Mouse (Mus musculus): ENCODE results near the gene Snd1. TPM values are rescaled to one million over a fixed set of nuclear protein-coding genes. Genes with fewer than 3 reads are reported as not detected.

Gene Snd1
- total RNA-seq, 1 experiment = 343 TPM

GRCm38 (mm10) chr6:28825894-28826293 is 351.0 kb downstream of the Snd1 start:
- Histone ChIP-seq H3K36me3 (ENCODE audit: control insufficient read depth, insufficient read depth, low read length, poor library complexity, severe bottlenecking) (no peaks in the 10 kb centered on the region; the same call in 1 of the 2 replicates), H3K4me1 (ENCODE audit: control insufficient read depth in 2 of 2, insufficient read depth in 2 of 2, low read length in 2 of 2, poor library complexity in 1 of 2) (peaks cover 0 to 4% of the 10 kb centered on the region in 2 experiments; a peak in 2 of 4 replicates), H3K4me3 (ENCODE audit: insufficient read depth in 1 of 2, low read depth in 1 of 2, low read length in 2 of 2, poor library complexity in 1 of 2, severe bottlenecking in 1 of 2) (no peak overlapping the region), H3K27ac (ENCODE audit: insufficient read depth, low read depth, low read length, poor library complexity, severe bottlenecking) (no peak overlapping the region), H3K9ac (ENCODE audit: insufficient read depth, low read depth, low read length, poor library complexity, severe bottlenecking) (no peak overlapping the region), H3K9me3 (ENCODE audit: control insufficient read depth, insufficient read depth, low read depth, low read length) (no peaks in the 10 kb centered on the region)
- in situ Hi-C loops (cut with MboI; ENCODE audit: low sequenced_read_pairs in 2 of 2, unreplicated experiment in 2 of 2) = no loop called here
- DNase-seq (ENCODE audit: low read depth, low spot score) = no peak
- TF ChIP-seq ZNF384 (IDR thresholded peaks at IDR 0.05; ENCODE audit: low read depth, low read length) (no peak), CHD2 (IDR thresholded peaks at IDR 0.05; ENCODE audit: low read depth, low read length) (no peak), MAFK (IDR thresholded peaks at IDR 0.05; ENCODE audit: insufficient read depth, low read depth, low read length) (no peak), HCFC1 (IDR thresholded peaks at IDR 0.05; ENCODE audit: borderline replicate concordance, insufficient read depth, low read length) (no peak), ZC3H11A (IDR thresholded peaks at IDR 0.05; ENCODE audit: borderline replicate concordance, low read depth, low read length) (no peak)

DNA sequence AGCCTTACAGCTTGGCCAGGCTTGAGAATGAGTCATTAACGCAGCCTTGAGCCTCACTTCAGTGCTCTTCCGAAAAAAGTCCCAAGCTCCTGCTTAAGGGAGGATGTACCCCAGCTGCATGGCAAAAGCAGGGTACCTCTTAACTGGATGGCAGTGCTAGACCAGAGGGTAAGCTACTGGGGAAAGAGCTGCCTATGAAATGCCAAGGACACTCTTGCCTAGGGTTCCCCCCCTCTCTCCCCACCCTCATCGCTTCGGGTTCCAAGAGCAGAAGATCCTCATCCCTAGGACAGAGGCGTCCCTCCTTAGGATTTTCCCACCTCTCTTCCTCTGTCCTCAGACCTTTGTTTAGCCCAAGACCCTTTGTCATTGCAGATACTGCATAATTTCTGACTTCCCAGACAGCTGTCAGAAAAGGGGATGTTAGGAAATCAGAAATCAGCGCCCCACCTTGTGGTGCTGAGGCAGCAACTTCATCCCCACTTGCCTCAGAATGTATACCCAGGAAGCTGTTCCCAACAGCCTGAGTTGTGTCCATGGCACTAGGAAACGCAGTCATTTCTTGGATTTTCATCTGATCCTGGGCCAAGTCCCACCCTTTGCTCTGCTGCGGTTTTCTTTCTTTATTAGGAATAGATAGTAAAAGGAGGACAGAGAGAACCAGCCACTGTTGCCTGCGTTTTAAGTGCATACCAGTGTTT is 351.9 kb downstream of the Snd1 start:
- DNase-seq (ENCODE audit: low read depth, low spot score) = no peak
- Histone ChIP-seq H3K27ac (ENCODE audit: insufficient read depth, low read depth, low read length, poor library complexity, severe bottlenecking) (no peak overlapping the region), H3K36me3 (ENCODE audit: control insufficient read depth, insufficient read depth, low read length, poor library complexity, severe bottlenecking) (no peaks in the 10 kb centered on the region; the same call in 1 of the 2 replicates), H3K4me1 (ENCODE audit: control insufficient read depth in 2 of 2, insufficient read depth in 2 of 2, low read length in 2 of 2, poor library complexity in 1 of 2) (peaks cover 0 to 8% of the 10 kb centered on the region in 2 experiments; a peak in 2 of 4 replicates), H3K4me3 (ENCODE audit: insufficient read depth in 1 of 2, low read depth in 1 of 2, low read length in 2 of 2, poor library complexity in 1 of 2, severe bottlenecking in 1 of 2) (no peak overlapping the region), H3K9ac (ENCODE audit: insufficient read depth, low read depth, low read length, poor library complexity, severe bottlenecking) (no peak overlapping the region), H3K9me3 (ENCODE audit: control insufficient read depth, insufficient read depth, low read depth, low read length) (no peaks in the 10 kb centered on the region)
- in situ Hi-C loops (cut with MboI; ENCODE audit: low sequenced_read_pairs in 2 of 2, unreplicated experiment in 2 of 2) = no loop called here
- no peak for TF ChIP-seq HCFC1 (IDR thresholded peaks at IDR 0.05; ENCODE audit: borderline replicate concordance, insufficient read depth, low read length)
- no peak for TF ChIP-seq CHD2 (IDR thresholded peaks at IDR 0.05; ENCODE audit: low read depth, low read length)
- no peak for TF ChIP-seq ZC3H11A (IDR thresholded peaks at IDR 0.05; ENCODE audit: borderline replicate concordance, low read depth, low read length)
- no peak for TF ChIP-seq ZNF384 (IDR thresholded peaks at IDR 0.05; ENCODE audit: low read depth, low read length)
- TF ChIP-seq MAFK (IDR thresholded peaks at IDR 0.05; ENCODE audit: insufficient read depth, low read depth, low read length) = 0 out of 2 replicates have a peak, but pooled peaks have one; percentile 35

GRCm38 (mm10) chr6:28827565-28827964 is 352.6 kb downstream of the Snd1 start:
- peaks cover 0 to 8% of the 10 kb centered on the region in 2 experiments; a peak in 2 of 4 replicates for H3K4me1 ChIP-seq (ENCODE audit: control insufficient read depth in 2 of 2, insufficient read depth in 2 of 2, low read length in 2 of 2, poor library complexity in 1 of 2)
- H3K9me3 ChIP-seq (ENCODE audit: control insufficient read depth, insufficient read depth, low read depth, low read length) = no peaks in the 10 kb centered on the region
- DNase-seq (ENCODE audit: low read depth, low spot score) = no peak
- in situ Hi-C loops (cut with MboI; ENCODE audit: low sequenced_read_pairs in 2 of 2, unreplicated experiment in 2 of 2) = no loop called here
- no peak overlapping the region for H3K9ac ChIP-seq (ENCODE audit: insufficient read depth, low read depth, low read length, poor library complexity, severe bottlenecking)
- no peaks in the 10 kb centered on the region; the same call in 1 of the 2 replicates for H3K36me3 ChIP-seq (ENCODE audit: control insufficient read depth, insufficient read depth, low read length, poor library complexity, severe bottlenecking)
- no peak overlapping the region for H3K4me3 ChIP-seq (ENCODE audit: insufficient read depth in 1 of 2, low read depth in 1 of 2, low read length in 2 of 2, poor library complexity in 1 of 2, severe bottlenecking in 1 of 2)
- TF ChIP-seq ZC3H11A (IDR thresholded peaks at IDR 0.05; ENCODE audit: borderline replicate concordance, low read depth, low read length) = no peak
- TF ChIP-seq HCFC1 (IDR thresholded peaks at IDR 0.05; ENCODE audit: borderline replicate concordance, insufficient read depth, low read length) = no peak
- TF ChIP-seq CHD2 (IDR thresholded peaks at IDR 0.05; ENCODE audit: low read depth, low read length) = no peak
- TF ChIP-seq MAFK (IDR thresholded peaks at IDR 0.05; ENCODE audit: insufficient read depth, low read depth, low read length) = 0 out of 2 replicates have a peak, but pooled peaks have one; percentile 6
- TF ChIP-seq ZNF384 (IDR thresholded peaks at IDR 0.05; ENCODE audit: low read depth, low read length) = no peak
- no peak overlapping the region for H3K27ac ChIP-seq (ENCODE audit: insufficient read depth, low read depth, low read length, poor library complexity, severe bottlenecking)

DNA sequence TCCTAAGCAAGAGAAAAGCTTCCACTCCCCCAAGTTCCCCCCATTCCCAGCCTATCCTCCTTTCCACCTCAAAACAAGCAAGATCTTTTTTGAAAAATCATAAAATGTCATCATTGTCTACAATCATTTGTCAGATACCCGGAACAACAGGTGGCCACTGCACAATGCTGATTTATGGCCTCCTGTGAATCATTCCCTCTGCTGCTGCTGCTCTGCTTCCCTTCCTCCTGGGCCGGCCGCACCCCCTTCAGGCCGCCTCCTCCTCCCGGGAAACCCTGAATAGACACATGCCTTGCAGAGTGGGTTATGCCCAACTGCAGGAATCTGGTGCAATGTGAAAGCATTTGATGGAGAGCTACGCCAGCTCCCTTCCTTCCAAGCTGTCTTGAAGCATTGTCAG is 353.7 kb downstream of the Snd1 start:
- no peak overlapping the region for H3K27ac ChIP-seq (ENCODE audit: insufficient read depth, low read depth, low read length, poor library complexity, severe bottlenecking)
- DNase-seq (ENCODE audit: low read depth, low spot score) = no peak
- in situ Hi-C loops (cut with MboI; ENCODE audit: low sequenced_read_pairs in 2 of 2, unreplicated experiment in 2 of 2) = no loop called here
- H3K9me3 ChIP-seq (ENCODE audit: control insufficient read depth, insufficient read depth, low read depth, low read length) = no peaks in the 10 kb centered on the region
- no peak overlapping the region for H3K9ac ChIP-seq (ENCODE audit: insufficient read depth, low read depth, low read length, poor library complexity, severe bottlenecking)
- no peak for TF ChIP-seq CHD2 (IDR thresholded peaks at IDR 0.05; ENCODE audit: low read depth, low read length)
- TF ChIP-seq ZC3H11A (IDR thresholded peaks at IDR 0.05; ENCODE audit: borderline replicate concordance, low read depth, low read length) = no peak
- TF ChIP-seq HCFC1 (IDR thresholded peaks at IDR 0.05; ENCODE audit: borderline replicate concordance, insufficient read depth, low read length) = no peak
- TF ChIP-seq MAFK (IDR thresholded peaks at IDR 0.05; ENCODE audit: insufficient read depth, low read depth, low read length) = no peak
- no peak for TF ChIP-seq ZNF384 (IDR thresholded peaks at IDR 0.05; ENCODE audit: low read depth, low read length)
- H3K36me3 ChIP-seq (ENCODE audit: control insufficient read depth, insufficient read depth, low read length, poor library complexity, severe bottlenecking) = no peaks in the 10 kb centered on the region; the same call in 1 of the 2 replicates
- H3K4me1 ChIP-seq (ENCODE audit: control insufficient read depth in 2 of 2, insufficient read depth in 2 of 2, low read length in 2 of 2, poor library complexity in 1 of 2) = peaks cover 0 to 8% of the 10 kb centered on the region in 2 experiments; a peak in 2 of 4 replicates
- H3K4me3 ChIP-seq (ENCODE audit: insufficient read depth in 1 of 2, low read depth in 1 of 2, low read length in 2 of 2, poor library complexity in 1 of 2, severe bottlenecking in 1 of 2) = no peak overlapping the region
